Mouse (Mus musculus) CH12.LX (cell line): ENCODE results near the gene Dtymk. TPM values are rescaled to one million over a fixed set of nuclear protein-coding genes. Genes with fewer than 3 reads are reported as not detected.

Source experiments
- DNase-seq: peaks from one replicate; pipeline ENCODE4 v3.0.0-alpha.2; 2013; ENCODE audit errors: extremely low read depth
- H3K27ac ChIP-seq: 2 replicates; pipeline ENCODE4 v1.5.1; 2012; ENCODE audit warnings: low read depth, mild to moderate bottlenecking, control low read depth, moderate library complexity; ENCODE audit not compliant: insufficient read depth
- H3K27me3 ChIP-seq: replicated peaks from 2 replicates; pipeline ENCODE3; 2012; ENCODE audit warnings: inconsistent platforms
- H3K36me3 ChIP-seq, 2 experiments: replicated peaks in 1 of 2; 2 replicates each; pipeline versions ENCODE3 to v1.6.1; 2012; ENCODE audit warnings: inconsistent platforms in 1 of 2, low read length in 1 of 2, mild to moderate bottlenecking in 1 of 2, mixed read lengths in 1 of 2, moderate library complexity in 1 of 2; ENCODE audit not compliant: control insufficient read depth in 1 of 2, insufficient read depth in 1 of 2
- H3K4me1 ChIP-seq, 2 experiments: 2 replicates each; pipeline ENCODE4 v1.6.1; 2012; ENCODE audit warnings: inconsistent platforms in 1 of 2, moderate library complexity in 1 of 2; ENCODE audit not compliant: insufficient read depth in 2 of 2, control insufficient read depth in 1 of 2
- H3K4me2 ChIP-seq: 2 replicates; pipeline ENCODE4 v1.6.1; 2012; ENCODE audit warnings: low read depth, mild to moderate bottlenecking, control low read depth; ENCODE audit not compliant: poor library complexity, insufficient read depth, severe bottlenecking
- H3K4me3 ChIP-seq, 3 experiments: fragments of 150-350 bp in 1 of 3; sonication (generic) in 1 of 3; replicated peaks in 1 of 3; 2 replicates each; pipeline versions ENCODE3 to v1.5.1; 2011 to 2012; ENCODE audit warnings: low read depth in 2 of 3, low read length in 2 of 3, mild to moderate bottlenecking in 2 of 3, moderate library complexity in 2 of 3, control low read depth in 1 of 3, improper control_type of control experiment in 1 of 3, inconsistent platforms in 1 of 3, mixed read lengths in 1 of 3; ENCODE audit not compliant: poor library complexity in 1 of 3
- H3K79me2 ChIP-seq: replicated peaks from 2 replicates; pipeline ENCODE4 v1.6.1; 2012; ENCODE audit warnings: mild to moderate bottlenecking, moderate library complexity; ENCODE audit not compliant: control insufficient read depth, poor library complexity, insufficient read depth, severe bottlenecking; ENCODE audit errors: extremely low read depth
- H3K9ac ChIP-seq: 2 replicates; pipeline ENCODE4 v1.6.1; 2012; ENCODE audit warnings: low read depth, mild to moderate bottlenecking, control low read depth, moderate library complexity; ENCODE audit not compliant: insufficient read depth
- H3K9me3 ChIP-seq: replicated peaks from 2 replicates; pipeline ENCODE3; 2012; ENCODE audit warnings: low read length, inconsistent platforms, mixed read lengths
- BHLHE40 ChIP-seq: IDR thresholded peaks from 2 replicates; pipeline ENCODE4 v1.6.1; 2011; ENCODE audit warnings: mild to moderate bottlenecking, low read depth, low read length, improper control_type of control experiment
- CHD2 ChIP-seq: IDR thresholded peaks from 2 replicates; pipeline ENCODE4 v1.6.1; 2011; ENCODE audit warnings: low read length, improper control_type of control experiment
- E2F4 ChIP-seq: IDR thresholded peaks from 2 replicates; pipeline ENCODE4 v1.6.1; 2011; ENCODE audit warnings: low read depth, low read length, improper control_type of control experiment; ENCODE audit not compliant: insufficient replicate concordance
- EP300 ChIP-seq: IDR thresholded peaks from 2 replicates; pipeline ENCODE4 v1.6.1; 2011; ENCODE audit warnings: low read length, improper control_type of control experiment
- ETS1 ChIP-seq: conservative IDR thresholded peaks from 2 replicates; pipeline ENCODE4 v1.6.1; 2012; ENCODE audit warnings: low read depth, mild to moderate bottlenecking, inconsistent platforms, low read length, improper control_type of control experiment, moderate library complexity
- JUN ChIP-seq: IDR thresholded peaks from 2 replicates; pipeline ENCODE4 v1.6.1; 2011; ENCODE audit warnings: low read depth, mild to moderate bottlenecking, low read length, improper control_type of control experiment, moderate library complexity; ENCODE audit not compliant: insufficient read depth
- JUND ChIP-seq: conservative IDR thresholded peaks from 2 replicates; pipeline ENCODE4 v1.6.1; 2011; ENCODE audit warnings: low read depth, low read length, improper control_type of control experiment
- KAT2A ChIP-seq: IDR thresholded peaks from 2 replicates; pipeline ENCODE4 v1.6.1; 2012; ENCODE audit warnings: low read length, improper control_type of control experiment, inconsistent platforms; ENCODE audit not compliant: insufficient replicate concordance
- MAX ChIP-seq: IDR thresholded peaks from 2 replicates; pipeline ENCODE4 v1.6.1; 2011; ENCODE audit warnings: low read length, improper control_type of control experiment
- MEF2A ChIP-seq: IDR thresholded peaks from 2 replicates; pipeline ENCODE4 v1.6.1; 2014; ENCODE audit warnings: low read depth, mild to moderate bottlenecking, inconsistent platforms, low read length, improper control_type of control experiment, borderline replicate concordance
- MXI1 ChIP-seq: IDR thresholded peaks from 2 replicates; pipeline ENCODE4 v1.6.1; 2011; ENCODE audit warnings: mild to moderate bottlenecking, low read depth, low read length, improper control_type of control experiment
- PAX5 ChIP-seq: IDR thresholded peaks from 2 replicates; pipeline ENCODE4 v1.6.1; 2012; ENCODE audit warnings: low read length, inconsistent platforms, mixed read lengths
- POLR2A ChIP-seq: IDR thresholded peaks from 2 replicates; pipeline ENCODE4 v1.6.1; 2011; ENCODE audit warnings: low read depth, mild to moderate bottlenecking, improper control_type of control experiment, low read length
- POLR2AphosphoS2 ChIP-seq: IDR thresholded peaks from 2 replicates; pipeline ENCODE4 v1.6.1; 2011; ENCODE audit warnings: low read depth, low read length, improper control_type of control experiment
- RCOR1 ChIP-seq: conservative IDR thresholded peaks from 2 replicates; pipeline ENCODE4 v1.6.1; 2012; ENCODE audit warnings: low read depth, mild to moderate bottlenecking, inconsistent platforms, low read length, improper control_type of control experiment
- SMC3 ChIP-seq: IDR thresholded peaks from 2 replicates; pipeline ENCODE4 v1.6.1; 2011; ENCODE audit warnings: low read depth, low read length, improper control_type of control experiment
- TBP ChIP-seq: conservative IDR thresholded peaks from 2 replicates; pipeline ENCODE4 v1.6.1; 2011; ENCODE audit warnings: low read depth, low read length, improper control_type of control experiment
- UBTF ChIP-seq: IDR thresholded peaks from 2 replicates; pipeline ENCODE4 v1.6.1; 2012; ENCODE audit warnings: low read depth, mild to moderate bottlenecking, inconsistent platforms, low read length, improper control_type of control experiment, moderate library complexity
- USF1 ChIP-seq: IDR thresholded peaks from 2 replicates; pipeline ENCODE4 v1.6.1; 2014; ENCODE audit warnings: low read depth, mild to moderate bottlenecking, inconsistent platforms, low read length, improper control_type of control experiment
- USF2 ChIP-seq: conservative IDR thresholded peaks from 2 replicates; pipeline ENCODE4 v1.6.1; 2011; ENCODE audit warnings: low read depth, low read length, improper control_type of control experiment
- ZNF384 ChIP-seq: IDR thresholded peaks from 2 replicates; pipeline ENCODE4 v1.6.1; 2012; ENCODE audit warnings: low read depth, low read length, improper control_type of control experiment, inconsistent platforms
- dilution Hi-C: fragments of 300-500 bp; cut with MboI; formaldehyde crosslinking; loops from 2 replicates; pipeline ENCODE4 v1.14.3; 2020; ENCODE audit warnings: low sequenced_read_pairs; ENCODE audit not compliant: extremely low pct_unique_long_range_greater_than_20kb, extremely low pct_ligation_motif_present
- in situ Hi-C: fragments of 300-500 bp; cut with MboI; formaldehyde crosslinking; loops from 3 replicates; pipeline ENCODE4 v1.14.3; 2019; ENCODE audit warnings: low sequenced_read_pairs, low pct_ligation_motif_present, low pct_unique_long_range_greater_than_20kb, mixed read lengths
- polyA plus RNA-seq: library from polyadenylated mRNA; unstranded; fragments of >175 nt; gene quantifications from 2 replicates; pipeline ENCODE4 v1.2.1, GENCODE M21; 2012; ENCODE audit warnings: low read depth; ENCODE audit not compliant: insufficient read length
- total RNA-seq, 2 experiments: library from RNA; depleted of rRNA; stranded (reverse); fragments of 300-350 nt in 1 of 2; fragments of >200 nt in 1 of 2; gene quantifications; 2 replicates each; pipeline ENCODE4 v1.2.3; 2012 to 2014

The Dtymk gene
- total and polyA plus RNA-seq, 3 experiments, result 168 to 286 (median 196) TPM

DNA sequence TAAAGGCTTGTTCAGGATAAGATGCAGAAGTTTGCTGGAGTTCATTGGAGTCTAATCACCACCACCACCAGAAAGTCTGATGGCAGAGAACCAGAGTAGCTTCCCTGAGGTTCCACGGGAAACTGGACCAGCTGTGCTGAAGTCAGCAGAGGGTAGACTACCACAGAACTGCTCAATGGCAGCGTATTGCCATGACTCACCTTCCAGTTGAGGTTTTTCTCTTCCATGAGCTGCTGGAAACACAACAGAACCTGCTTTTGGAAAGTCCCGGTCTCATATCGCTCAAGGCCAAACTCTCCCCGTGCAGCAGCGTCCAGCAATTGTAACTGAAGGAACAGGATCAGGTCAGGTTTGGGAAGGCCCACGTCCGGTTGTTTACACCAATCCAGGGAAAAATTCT, 7.2 kb downstream of the Dtymk start:
- in situ Hi-C loops, result no loop called here
- dilution Hi-C loops, result no loop called here
- Histone ChIP-seq H3K27me3 (no peaks in the 10 kb centered on the region), H3K4me2 (no peak overlapping the region), H3K4me1 (peaks cover 0 to 27% of the 10 kb centered on the region in 2 experiments; a peak in 2 of 4 replicates), H3K9ac (no peak overlapping the region), H3K36me3 (peaks cover 46 to 92% of the 10 kb centered on the region in 2 experiments), H3K4me3 (no peak overlapping the region), H3K27ac (no peak overlapping the region), H3K9me3 (no peaks in the 10 kb centered on the region), H3K79me2 (peaks cover 9% of the 10 kb centered on the region)
- DNase-seq, result no peak
- TF ChIP-seq UBTF, result no peak
- no peak for TF ChIP-seq RCOR1
- no peak for TF ChIP-seq ZNF384
- TF ChIP-seq USF2, result no peak
- no peak for TF ChIP-seq JUN
- TF ChIP-seq CHD2, result no peak
- no peak for TF ChIP-seq BHLHE40
- TF ChIP-seq E2F4, result no peak
- TF ChIP-seq TBP, result no peak

DNA sequence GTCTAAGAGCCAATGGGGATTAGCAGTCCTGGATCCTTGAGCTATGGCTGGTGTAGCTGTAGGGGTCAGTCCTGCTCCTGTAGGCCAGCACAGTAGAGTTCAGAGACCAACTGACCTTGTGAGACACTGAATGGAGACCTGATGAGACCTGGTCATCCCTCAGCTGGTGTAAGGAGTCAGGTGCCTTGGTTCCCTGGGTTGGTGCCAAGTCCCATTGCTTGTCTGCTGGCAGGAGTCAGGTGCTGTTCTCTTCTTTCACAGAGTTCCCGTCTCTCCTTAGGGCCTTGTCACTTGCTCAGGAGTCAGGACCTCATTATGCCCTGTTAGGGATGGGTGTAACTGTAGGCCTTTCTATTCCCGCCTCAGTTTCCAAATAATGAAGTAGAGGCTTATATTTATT, 14.8 kb downstream of the Dtymk start:
- DNase-seq, result no peak
- Histone ChIP-seq H3K4me1 (no peaks in the 10 kb centered on the region), H3K27ac (no peak overlapping the region), H3K79me2 (no peaks in the 10 kb centered on the region), H3K9ac (no peak overlapping the region), H3K27me3 (no peaks in the 10 kb centered on the region), H3K9me3 (no peaks in the 10 kb centered on the region), H3K4me3 (no peak overlapping the region), H3K36me3 (peaks cover 65 to 87% of the 10 kb centered on the region in 2 experiments), H3K4me2 (no peak overlapping the region)
- dilution Hi-C loops (no loop called here), in situ Hi-C loops (no loop called here)
- TF ChIP-seq ETS1 (no peak), CHD2 (no peak), MXI1 (no peak), BHLHE40 (no peak), RCOR1 (no peak), USF1 (no peak), POLR2AphosphoS2 (no peak), MEF2A (no peak), JUN (no peak), EP300 (no peak), SMC3 (no peak), JUND (no peak), MAX (no peak), POLR2A (no peak), KAT2A (no peak), PAX5 (no peak)
